Comparison of ENCODE assay signal across 22 mouse cellular contexts in genomic region chr4:22803665-22804064, GRCm38 (mm10).
A peak's percentile ranks its signal among the peaks of the same experiment; 100 is the strongest.
DNase-seq lines count a peak whose midpoint lies in the region; ATAC-seq lines count a peak whose summit lies in the region.
"Had no signal": no experiment of that assay in that cellular context is flagged by ENCODE, and none has a peak within 500 bp of the region (broad histone marks: within the 10 kb centered on the region; RNA-seq: fewer than 3 reads in every experiment).

No protein-coding gene starts in this region.

- no peak overlapping the region for H3K4me2 ChIP-seq in midbrain, embryonic 16.5 days (ENCODE audit: low read length)
- H3K4me2 ChIP-seq in embryonic facial prominence, embryonic 12.5 days (replicated peaks) = no peak overlapping the region
- no peak overlapping the region for H3K4me2 ChIP-seq in neural tube, embryonic 15.5 days
- H3K4me2 ChIP-seq: heart, embryonic 11.5 days; heart, embryonic 15.5 days had no signal

- H3K9ac ChIP-seq in midbrain, embryonic 16.5 days (ENCODE audit: low read depth, low read length) = no peak overlapping the region
- H3K9ac ChIP-seq in embryonic facial prominence, embryonic 12.5 days = no peak overlapping the region
- H3K9ac ChIP-seq in neural tube, embryonic 15.5 days (replicated peaks) = no peak overlapping the region
- H3K9ac ChIP-seq: heart, embryonic 15.5 days had no signal

- H3K27ac ChIP-seq in midbrain, embryonic 10.5 days (replicated peaks) = no peak overlapping the region
- H3K27ac ChIP-seq in midbrain, embryonic 16.5 days (ENCODE audit: low read length) = no peak overlapping the region
- no peak overlapping the region for H3K27ac ChIP-seq in embryonic facial prominence, embryonic 12.5 days
- no peak overlapping the region for H3K27ac ChIP-seq in neural tube, embryonic 15.5 days (replicated peaks)
- H3K27ac ChIP-seq: heart, embryonic 15.5 days; hindbrain, postnatal 0 days had no signal

- 24% methylated on average over 3 of the region's 3 CpGs for WGBS in midbrain, embryonic 10.5 days
- WGBS in midbrain, embryonic 16.5 days = 23% methylated on average over 3 of the region's 3 CpGs
- 24% methylated on average over 3 of the region's 3 CpGs for WGBS in embryonic facial prominence, embryonic 12.5 days
- 17% methylated on average over 3 of the region's 3 CpGs for WGBS in neural tube, embryonic 15.5 days

- ATAC-seq in midbrain, embryonic 16.5 days = no peak
- ATAC-seq in embryonic facial prominence, embryonic 12.5 days (ENCODE audit: insufficient number of reproducible peaks, insufficient read depth, low FRiP score, low TSS enrichment) = 0 out of 2 replicates have a peak, but pooled peaks have one; percentile 35
- ATAC-seq in neural tube, embryonic 15.5 days (ENCODE audit: low FRiP score) = no peak
- ATAC-seq: CD4-positive, CD25-positive, alpha-beta regulatory T cell, adult 4 months; hindbrain, postnatal 0 days had no signal

- H3K4me3 ChIP-seq in midbrain, embryonic 10.5 days = no peak overlapping the region
- H3K4me3 ChIP-seq in midbrain, embryonic 16.5 days (ENCODE audit: low read depth, low read length) = no peak overlapping the region
- no peak overlapping the region for H3K4me3 ChIP-seq in embryonic facial prominence, embryonic 12.5 days
- H3K4me3 ChIP-seq in neural tube, embryonic 15.5 days (replicated peaks) = no peak overlapping the region
- H3K4me3 ChIP-seq: heart, embryonic 15.5 days had no signal

- no peaks in the 10 kb centered on the region for H3K9me3 ChIP-seq in midbrain, embryonic 10.5 days (replicated peaks)
- H3K9me3 ChIP-seq in midbrain, embryonic 16.5 days (replicated peaks; ENCODE audit: control insufficient read depth, low read length, poor library complexity, severe bottlenecking) = no peaks in the 10 kb centered on the region
- no peaks in the 10 kb centered on the region for H3K9me3 ChIP-seq in embryonic facial prominence, embryonic 12.5 days
- no peaks in the 10 kb centered on the region for H3K9me3 ChIP-seq in neural tube, embryonic 15.5 days (replicated peaks)
- H3K9me3 ChIP-seq: G1E; heart, embryonic 15.5 days had no signal

- peak; percentile 47 for DNase-seq in embryo, embryonic 10 days (ENCODE audit: low spot score)
- DNase-seq in embryo, embryonic 9.5 days (ENCODE audit: extremely low spot score) = no peak
- DNase-seq in midbrain, embryonic 10.5 days (ENCODE audit: low spot score) = peak; percentile 24
- peak; percentile 53 for DNase-seq in embryo, embryonic 10.5 days (ENCODE audit: low spot score)
- no peak for DNase-seq in frontal cortex, postnatal 10 days (ENCODE audit: low spot score in 2 of 2)
- DNase-seq: adrenal gland, postnatal 10 days; B cell, adult 2 months; cerebellum, adult 18-20 months; cerebellum, adult 9-11 months; cerebellum, postnatal 36 days; gastrocnemius, postnatal 10 days; heart, adult 18-20 months; heart, postnatal 14 days; kidney, adult 11 months had no signal

- H3K27me3 ChIP-seq in midbrain, embryonic 10.5 days (ENCODE audit: low read depth, poor library complexity, severe bottlenecking) = no peaks in the 10 kb centered on the region
- no peaks in the 10 kb centered on the region for H3K27me3 ChIP-seq in midbrain, embryonic 16.5 days (ENCODE audit: control insufficient read depth, insufficient read depth, low read depth, low read length)
- no peaks in the 10 kb centered on the region for H3K27me3 ChIP-seq in embryonic facial prominence, embryonic 12.5 days
- H3K27me3 ChIP-seq in neural tube, embryonic 15.5 days (replicated peaks) = no peaks in the 10 kb centered on the region
- H3K27me3 ChIP-seq: heart, embryonic 15.5 days had no signal

- peaks cover 19% of the 10 kb centered on the region for H3K4me1 ChIP-seq in midbrain, embryonic 10.5 days
- no peaks in the 10 kb centered on the region for H3K4me1 ChIP-seq in midbrain, embryonic 16.5 days (ENCODE audit: control insufficient read depth, insufficient read depth, low read length)
- no peaks in the 10 kb centered on the region for H3K4me1 ChIP-seq in embryonic facial prominence, embryonic 12.5 days
- no peaks in the 10 kb centered on the region for H3K4me1 ChIP-seq in neural tube, embryonic 15.5 days
- H3K4me1 ChIP-seq: heart, embryonic 15.5 days had no signal

- no peaks in the 10 kb centered on the region for H3K36me3 ChIP-seq in midbrain, embryonic 10.5 days
- H3K36me3 ChIP-seq in midbrain, embryonic 16.5 days (ENCODE audit: control insufficient read depth, insufficient read depth, low read length) = no peaks in the 10 kb centered on the region
- H3K36me3 ChIP-seq in embryonic facial prominence, embryonic 12.5 days = no peaks in the 10 kb centered on the region
- no peaks in the 10 kb centered on the region for H3K36me3 ChIP-seq in neural tube, embryonic 15.5 days
- H3K36me3 ChIP-seq: G1E; heart, embryonic 15.5 days had no signal

Comparison
In these comparisons a context has a peak if more than half of its experiments do, and no peak if none do; other contexts are left out.
1. DNase-seq: peak in embryo, embryonic 10 days (single experiment), midbrain, embryonic 10.5 days (single experiment) and embryo, embryonic 10.5 days (single experiment); none in embryo, embryonic 9.5 days (single experiment) and frontal cortex, postnatal 10 days (0 of 2).